Mouse (Mus musculus) lung, adult 2 months (tissue): ENCODE results near the gene Rabl6. TPM values are rescaled to one million over a fixed set of nuclear protein-coding genes. Genes with fewer than 3 reads are reported as not detected.
"Not testable (repeated sequence)": the region's sequence is repeated elsewhere in the genome, so short reads cannot be mapped to it uniquely, and the experiment has no call there.

Experiments used
- DNase-seq: peaks from one replicate; pipeline ENCODE4 v3.0.0; 2022
- H3K4me1 ChIP-seq: fragments of 200-500 bp; 2 replicates; pipeline ENCODE4 v1.6.1; 2011; ENCODE audit warnings: low read length; ENCODE audit not compliant: control insufficient read depth, insufficient read depth
- H3K4me3 ChIP-seq: fragments of 200-500 bp; replicated peaks from 2 replicates; pipeline ENCODE3; 2011; ENCODE audit warnings: low read depth, mild to moderate bottlenecking, control low read depth, low read length; ENCODE audit errors: extremely low read depth
- CTCF ChIP-seq: fragments of 200-500 bp; IDR thresholded peaks from 2 replicates; pipeline ENCODE4 v1.5.1; 2011; ENCODE audit warnings: mild to moderate bottlenecking, low read length, control low read depth; ENCODE audit not compliant: insufficient read depth
- POLR2A ChIP-seq: fragments of 200-500 bp; IDR thresholded peaks from 2 replicates; pipeline ENCODE4 v1.6.1; 2011; ENCODE audit warnings: low read depth, mild to moderate bottlenecking, control low read depth, low read length, borderline replicate concordance; ENCODE audit errors: extremely low read depth
- WGBS: fragments of 180-500 bp; shearing (Covaris S2); methylation state at CpG from one replicate; pipeline ENCODE4 v1.1.7; 2018; 5-methylcytosine and 5-hydroxymethylcytosine counted together
- polyA plus RNA-seq: library from polyadenylated mRNA; depleted of rRNA; stranded (reverse); fragments of >200 nt; gene quantifications from 2 replicates; pipeline ENCODE4 v1.2.3, GENCODE M21; 2012

Gene Rabl6
- polyA plus RNA-seq, 1 experiment, result 53.4 TPM

DNA sequence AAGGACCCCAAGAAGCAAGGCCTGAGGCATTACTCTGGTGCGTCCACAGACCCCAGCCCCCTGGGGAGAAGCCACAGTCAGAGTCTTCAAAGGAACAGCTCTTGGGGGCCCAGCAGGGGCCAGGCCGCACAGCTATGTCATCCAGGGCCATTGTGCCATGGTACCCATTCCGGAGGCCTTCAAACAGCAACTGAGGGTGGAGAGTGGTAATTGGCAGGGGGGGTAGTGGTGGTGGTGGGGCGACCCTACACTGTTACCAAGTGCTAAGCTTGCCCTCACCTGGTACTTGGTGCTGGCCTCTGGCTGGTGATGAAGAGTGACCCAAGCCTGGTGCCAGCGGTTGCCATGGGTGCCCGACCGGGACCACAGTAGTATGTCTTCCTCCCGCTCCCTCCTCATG, 42.6 kb downstream of the Rabl6 start:
- Histone ChIP-seq H3K4me3 (no peak overlapping the region), H3K4me1 (no peaks in the 10 kb centered on the region)
- WGBS, result 91% methylated on average over 8 of the region's 8 CpGs
- DNase-seq, result no peak
- no peak for TF ChIP-seq POLR2A
- TF ChIP-seq CTCF, result no peak

DNA sequence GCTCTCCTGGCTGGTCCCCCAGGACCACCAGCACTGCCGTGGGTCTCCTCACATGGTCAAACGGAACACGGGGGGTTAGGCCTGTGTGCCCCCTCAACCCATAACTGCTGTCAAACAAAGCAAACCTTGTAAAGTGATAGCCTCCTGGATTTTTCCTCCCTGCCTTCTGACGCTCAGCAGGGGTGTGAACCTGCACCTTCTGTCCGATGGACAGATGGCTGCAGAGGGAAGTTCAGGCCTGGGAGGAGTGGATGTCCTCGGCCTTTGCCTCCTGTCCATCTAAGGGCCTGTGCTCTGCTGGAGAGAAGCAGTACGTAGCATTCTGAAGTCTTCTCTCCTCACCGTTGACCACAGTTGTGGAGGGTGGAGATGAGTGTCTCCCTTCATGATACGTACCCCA, 46.4 kb downstream of the Rabl6 start:
- TF ChIP-seq CTCF, result no peak
- no peak for TF ChIP-seq POLR2A
- no peak for DNase-seq
- H3K4me1 ChIP-seq, result peaks cover 7% of the 10 kb centered on the region
- H3K4me3 ChIP-seq, result no peak overlapping the region
- 77% methylated on average over 9 of the region's 9 CpGs for WGBS

DNA sequence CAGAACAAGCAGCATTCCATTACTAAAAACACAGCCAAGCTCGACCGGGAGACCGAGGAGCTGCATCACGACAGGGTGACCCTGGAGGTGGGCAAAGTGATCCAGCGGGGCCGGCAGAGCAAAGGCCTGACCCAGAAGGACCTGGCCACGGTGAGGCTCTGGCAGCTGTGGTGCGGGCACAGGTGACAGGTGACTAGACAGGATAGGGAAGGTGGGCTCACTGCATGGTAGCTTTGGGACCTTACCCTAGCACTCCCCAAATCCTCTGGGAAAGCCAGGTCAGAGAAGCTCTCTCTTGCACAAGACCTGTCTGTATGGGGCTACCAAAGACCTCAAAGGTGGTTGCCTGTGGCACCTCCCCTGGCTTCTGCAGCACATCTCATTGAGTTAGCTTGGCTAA, 47.8 kb downstream of the Rabl6 start:
- TF ChIP-seq CTCF (no peak), POLR2A (no peak)
- DNase-seq, result no peak
- H3K4me1 ChIP-seq, result peaks cover 7% of the 10 kb centered on the region
- no peak overlapping the region for H3K4me3 ChIP-seq
- 80% methylated on average over 8 of the region's 8 CpGs for WGBS

DNA sequence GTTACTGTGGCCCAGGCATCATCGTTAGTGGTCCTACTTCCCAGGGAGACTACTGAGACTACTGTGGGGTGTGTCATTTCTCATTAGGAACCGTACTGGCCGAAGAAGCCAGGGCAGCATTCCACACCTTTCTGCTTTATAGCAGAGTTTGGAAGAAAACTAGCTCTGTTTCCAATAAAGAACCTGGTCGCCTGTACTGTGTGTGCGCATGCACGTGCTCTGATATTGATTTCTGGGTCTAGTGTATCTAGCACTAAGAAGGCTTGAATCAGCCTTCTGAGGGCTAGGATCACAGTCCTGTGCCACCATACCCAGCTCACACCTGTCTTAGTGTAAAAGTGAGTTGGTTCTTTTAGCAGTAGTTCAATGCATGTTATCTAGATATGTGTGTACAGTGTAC, 49.5 kb downstream of the Rabl6 start:
- no peak for DNase-seq
- 57% methylated on average over 6 of the region's 6 CpGs for WGBS
- no peak for TF ChIP-seq POLR2A
- Histone ChIP-seq H3K4me1 (peaks cover 7% of the 10 kb centered on the region), H3K4me3 (peak overlapping the region; percentile 92)

DNA sequence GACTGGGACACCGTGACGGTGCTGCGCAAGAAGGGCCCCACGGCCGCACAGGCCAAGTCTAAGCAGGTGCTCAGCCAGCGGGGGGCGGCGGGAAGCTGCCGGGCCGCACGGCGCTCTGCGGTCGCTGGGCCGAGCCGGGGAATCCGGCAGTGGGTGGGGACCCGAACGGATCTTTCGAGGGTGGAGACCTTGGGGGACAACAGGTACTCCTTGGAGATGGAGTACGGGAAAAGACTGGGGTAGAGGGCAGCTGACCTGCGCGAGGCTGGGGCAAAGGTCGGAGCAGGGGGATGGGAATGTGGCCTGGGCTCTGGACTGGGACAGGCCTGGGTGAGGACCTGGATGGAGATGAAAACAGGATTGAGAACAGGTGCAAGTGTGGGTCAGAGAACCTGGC, 50.4 kb downstream of the Rabl6 start:
- under 1% methylated on average over 24 of the region's 24 CpGs for whole genome bisulfite sequencing
- peaks cover 7% of the 10 kb centered on the region for H3K4me1 ChIP-seq
- peak overlapping the region; percentile 92 for H3K4me3 ChIP-seq
- TF ChIP-seq POLR2A (no peak), CTCF (no peak)
- DNase-seq, result no peak

DNA sequence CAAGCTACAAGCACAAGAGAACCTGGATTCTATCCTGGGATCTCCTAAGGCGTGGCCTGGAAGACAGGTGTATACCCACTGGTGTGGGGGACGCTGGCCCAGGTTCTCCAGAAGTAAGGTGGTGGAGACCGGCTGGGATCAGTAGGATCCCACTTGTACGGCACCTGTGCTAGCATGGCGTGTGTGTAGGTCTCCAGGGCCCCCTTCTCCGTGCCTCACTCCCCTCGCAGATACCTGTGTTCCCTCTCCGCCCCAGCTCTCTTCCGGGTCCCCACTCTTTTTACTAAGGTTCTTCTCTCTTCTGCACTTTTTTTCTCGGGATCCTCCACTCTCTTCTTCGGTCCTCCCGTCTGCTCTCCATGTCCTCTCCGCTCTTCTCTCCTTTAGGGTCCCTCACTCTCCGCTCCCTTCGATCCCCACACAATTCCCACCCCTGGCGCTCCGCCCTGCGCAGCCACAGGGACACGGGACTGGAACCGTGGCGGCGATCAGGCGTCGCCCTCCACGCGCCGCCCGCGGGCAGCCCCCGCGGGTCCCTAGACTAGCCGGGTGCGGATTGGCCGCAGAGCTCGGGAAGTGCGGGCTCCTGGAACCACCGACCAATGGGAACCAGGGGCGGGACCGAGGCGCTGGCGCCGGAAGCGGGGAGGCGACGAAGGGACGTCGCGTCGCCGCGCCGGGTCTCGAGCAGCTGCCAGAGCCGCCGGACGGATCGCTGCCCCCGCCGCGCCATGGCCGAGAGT, 50.9 kb downstream of the Rabl6 start, which contains the start of gene Edf1:
TSS of gene Edf1 (plus strand) at position 627 of the 743 bp plus-strand sequence.
- under 1% methylated on average over 61 of the region's 61 CpGs for WGBS
- H3K4me3 ChIP-seq, result peak within 1 kb of the TSS; percentile 92
- DNase-seq, result peak; percentile 93
- H3K4me1 ChIP-seq, result peaks cover 7% of the 10 kb centered on the region
- TF ChIP-seq CTCF (no peak), POLR2A (peak; percentile 80)

DNA sequence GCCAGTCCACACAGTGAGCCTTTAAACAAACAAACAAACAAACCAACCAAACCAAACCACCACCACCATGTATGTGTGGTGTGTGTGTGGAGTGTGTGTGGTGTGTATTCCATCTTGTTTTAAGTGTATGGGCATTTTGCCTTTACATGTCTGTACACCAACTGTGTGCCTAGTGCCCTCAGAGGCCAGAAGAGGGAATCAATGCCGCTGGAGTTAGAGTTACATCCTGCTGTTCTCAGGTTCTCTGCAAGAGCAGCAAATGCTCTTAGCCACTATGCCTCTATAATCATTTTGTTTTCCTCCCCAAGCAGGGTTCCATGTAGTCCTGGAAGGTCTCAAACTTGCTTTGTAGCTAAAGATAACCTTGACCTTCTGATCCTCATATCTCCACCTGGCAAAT, 52.0 kb downstream of the Rabl6 start:
- no peak for TF ChIP-seq POLR2A
- no peak for TF ChIP-seq CTCF
- no peak for DNase-seq
- peaks cover 7% of the 10 kb centered on the region for H3K4me1 ChIP-seq
- WGBS, result 52% methylated on average over 1 of the region's 1 CpGs
- no peak overlapping the region for H3K4me3 ChIP-seq

DNA sequence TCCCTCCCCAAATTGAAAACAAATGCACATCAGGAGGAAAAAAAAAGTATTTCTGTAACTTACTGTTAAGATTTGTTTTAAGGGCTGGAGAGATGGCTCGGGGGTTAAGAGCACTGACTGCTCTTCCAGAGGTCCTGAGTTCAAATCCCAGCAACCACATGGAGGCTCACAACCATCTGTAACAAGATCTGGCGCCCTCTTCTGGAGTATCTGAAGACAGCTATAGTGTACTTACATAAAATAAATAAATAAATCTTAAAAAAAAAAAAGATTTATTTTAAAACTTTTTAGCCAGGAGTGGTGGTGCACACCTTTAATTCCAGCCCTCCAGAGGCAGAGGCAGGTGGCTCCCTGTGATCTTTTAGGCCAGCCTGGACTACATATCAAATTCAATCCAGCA, 52.8 kb downstream of the Rabl6 start:
- not testable (repeated sequence) for H3K4me3 ChIP-seq, H3K4me1 ChIP-seq, DNase-seq
- WGBS, result 58% methylated on average over 2 of the region's 2 CpGs

DNA sequence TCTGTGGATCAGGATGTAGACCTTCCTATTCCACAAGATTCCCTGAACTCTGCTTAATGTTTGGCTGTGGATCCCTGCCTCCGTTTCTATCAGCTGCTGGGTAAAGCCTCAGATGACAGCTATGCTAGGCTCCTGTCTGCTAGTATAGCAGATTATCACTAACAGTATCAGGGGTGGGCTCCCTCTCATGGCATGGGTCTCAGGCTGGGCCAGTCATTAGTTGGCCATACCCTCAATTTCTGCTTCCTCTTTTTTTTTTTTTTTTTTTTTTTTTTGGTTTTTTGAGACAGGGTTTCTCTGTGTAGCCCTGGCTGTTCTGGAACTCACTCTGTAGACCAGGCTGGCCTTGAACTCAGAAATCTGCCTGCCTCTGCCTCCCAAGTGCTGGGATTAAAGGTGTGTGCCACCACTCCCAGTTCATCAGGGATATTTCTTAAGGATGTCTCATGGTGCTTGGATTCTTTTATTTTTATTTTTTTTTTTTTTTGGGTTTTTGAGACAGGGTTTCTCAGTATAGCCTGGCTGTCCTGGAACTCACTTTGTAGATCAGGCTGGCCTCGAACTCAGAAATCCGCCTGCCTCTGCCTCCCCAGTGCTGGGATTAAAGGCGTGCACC, 55.0 kb downstream of the Rabl6 start:
- WGBS, result 91% methylated on average over 4 of the region's 4 CpGs
- not testable (repeated sequence) for H3K4me3 ChIP-seq, H3K4me1 ChIP-seq, DNase-seq

DNA sequence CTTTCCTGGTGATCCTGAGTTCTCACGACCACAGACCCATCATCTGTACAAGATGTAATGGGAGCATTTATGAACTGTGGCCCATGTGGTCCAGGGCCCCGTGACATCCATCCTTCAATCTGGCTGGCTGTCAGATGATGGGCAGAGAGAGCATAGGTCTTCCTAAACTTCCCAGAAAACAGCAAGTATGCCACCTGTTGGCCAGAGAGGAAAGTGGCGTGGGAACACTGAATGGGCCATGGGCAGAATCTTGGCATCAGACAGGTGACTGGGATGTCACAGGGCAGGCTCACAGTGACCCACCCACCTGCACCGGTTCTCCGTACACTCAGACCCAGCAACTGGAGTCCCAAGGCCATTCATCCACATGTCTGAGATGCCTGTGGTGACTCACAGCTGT, 57.1 kb downstream of the Rabl6 start:
- H3K4me1 ChIP-seq, result no peaks in the 10 kb centered on the region
- WGBS, result 22% methylated on average over 5 of the region's 5 CpGs
- TF ChIP-seq POLR2A (no peak), CTCF (peak; percentile 77)
- no peak overlapping the region for H3K4me3 ChIP-seq
- DNase-seq, result peak; percentile 53

DNA sequence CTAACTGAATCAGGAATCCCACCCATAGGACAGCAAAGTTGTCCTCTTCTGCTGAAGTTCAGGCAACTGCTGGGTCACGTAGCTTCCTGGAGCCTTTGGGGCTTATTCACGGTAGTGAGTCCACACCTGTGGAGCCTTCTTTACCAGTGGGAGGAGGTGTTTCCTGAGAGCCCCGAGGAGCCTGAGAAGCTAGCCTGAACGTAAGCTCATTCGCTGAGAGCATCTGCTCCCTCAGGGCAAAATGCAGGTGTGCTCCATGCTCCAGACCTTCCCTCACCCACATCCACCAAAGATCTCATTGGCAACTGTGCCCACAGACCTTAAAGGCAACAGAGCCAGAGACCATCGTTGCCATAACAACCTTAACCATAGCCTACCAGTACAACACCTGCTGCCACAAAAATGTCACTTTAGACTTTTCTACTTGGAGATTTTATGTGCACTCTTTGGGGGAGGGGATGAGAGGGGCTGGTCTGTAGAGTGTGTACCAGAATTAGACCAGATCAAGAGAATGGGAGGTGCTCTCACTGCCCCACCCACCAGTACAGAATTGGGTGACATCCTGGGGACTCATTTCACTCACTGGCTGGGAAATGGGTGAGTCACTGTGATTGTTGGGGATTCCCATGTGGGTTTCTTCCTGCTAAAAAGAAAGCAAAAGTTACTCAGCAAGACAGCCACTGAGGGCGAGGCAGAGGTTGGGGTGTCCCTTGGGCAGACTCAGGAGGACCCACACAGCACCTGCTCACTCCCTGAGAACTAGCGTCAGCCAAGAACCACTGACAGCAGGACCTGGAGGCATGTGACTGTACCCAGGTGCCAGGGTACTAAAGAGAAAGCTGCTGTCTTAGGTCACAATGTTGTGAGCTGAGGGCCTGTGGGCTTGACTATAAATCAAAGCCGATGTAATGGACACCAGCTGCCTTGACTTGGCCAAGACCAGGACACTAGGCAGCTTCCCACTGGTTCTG, 59.0 kb downstream of the Rabl6 start:
- Histone ChIP-seq H3K4me1 (peaks cover 5% of the 10 kb centered on the region), H3K4me3 (no peak overlapping the region)
- 60% methylated on average over 9 of the region's 9 CpGs for WGBS
- no peak for DNase-seq
- no peak for TF ChIP-seq POLR2A
- TF ChIP-seq CTCF, result no peak
